Mouse (Mus musculus): Measurements from ENCODE around the gene Aox2. TPM values are rescaled to one million over a fixed set of nuclear protein-coding genes. Genes with fewer than 3 reads are reported as not detected.
A peak's percentile ranks its signal among the peaks of the same experiment; 100 is the strongest.
"Not testable (repeated sequence)": the region's sequence is repeated elsewhere in the genome, so short reads cannot be mapped to it uniquely, and the experiment has no call there.

The Aox2 gene
- polyA plus RNA-seq, 1 experiment from 2014 or later, result not detected

- H3K27ac ChIP-seq (ENCODE audit: low read depth, low read length), result no peak overlapping the region
- no peak for ATAC-seq (ENCODE audit: low FRiP score)
- no peaks in the 10 kb centered on the region for H3K27me3 ChIP-seq (ENCODE audit: control insufficient read depth, insufficient read depth, low read length)
- no peak overlapping the region for H3K4me2 ChIP-seq
- H3K9me3 ChIP-seq (ENCODE audit: control insufficient read depth, low read length), result no peaks in the 10 kb centered on the region
- DNase-seq (ENCODE audit: low spot score, missing footprints), result no peak
- no peaks in the 10 kb centered on the region for H3K4me1 ChIP-seq (ENCODE audit: control insufficient read depth, insufficient read depth, low read length)
- no peak overlapping the region for H3K4me3 ChIP-seq (ENCODE audit: low read depth, low read length)
- WGBS, result 82% methylated on average over 6 of the region's 6 CpGs
- H3K36me3 ChIP-seq (ENCODE audit: control insufficient read depth, insufficient read depth, low read length), result no peaks in the 10 kb centered on the region
- H3K9ac ChIP-seq (ENCODE audit: low read length), result no peak overlapping the region
Observed at GRCm38 (mm10) chr1:58348712-58349111, 70.6 kb downstream of the Aox2 start.

GRCm38 (mm10) chr1:58353238-58353893 lies 75.2 kb downstream of the Aox2 start:
- H3K4me1 ChIP-seq (ENCODE audit: control insufficient read depth, insufficient read depth, low read length), result no peaks in the 10 kb centered on the region
- no peaks in the 10 kb centered on the region for H3K36me3 ChIP-seq (ENCODE audit: control insufficient read depth, insufficient read depth, low read length)
- DNase-seq (ENCODE audit: low spot score, missing footprints) (peak; percentile 45), ATAC-seq (ENCODE audit: low FRiP score) (no peak)
- no peaks in the 10 kb centered on the region for H3K27me3 ChIP-seq (ENCODE audit: control insufficient read depth, insufficient read depth, low read length)
- H3K4me2 ChIP-seq, result no peak overlapping the region
- no peak overlapping the region for H3K9ac ChIP-seq (ENCODE audit: low read length)
- H3K4me3 ChIP-seq (ENCODE audit: low read depth, low read length), result no peak overlapping the region
- no peaks in the 10 kb centered on the region for H3K9me3 ChIP-seq (ENCODE audit: control insufficient read depth, low read length)
- 81% methylated on average over 4 of the region's 4 CpGs for WGBS
- H3K27ac ChIP-seq (ENCODE audit: low read depth, low read length), result no peak overlapping the region

- no peaks in the 10 kb centered on the region for H3K4me1 ChIP-seq (ENCODE audit: control insufficient read depth, insufficient read depth, low read length)
- ATAC-seq (ENCODE audit: low FRiP score), result no peak
- H3K27me3 ChIP-seq (ENCODE audit: control insufficient read depth, insufficient read depth, low read length), result no peaks in the 10 kb centered on the region
- H3K9ac ChIP-seq (ENCODE audit: low read length), result no peak overlapping the region
- WGBS, result 89% methylated on average over 19 of the region's 19 CpGs
- no peaks in the 10 kb centered on the region for H3K36me3 ChIP-seq (ENCODE audit: control insufficient read depth, insufficient read depth, low read length)
- H3K9me3 ChIP-seq (ENCODE audit: control insufficient read depth, low read length), result no peaks in the 10 kb centered on the region
- H3K27ac ChIP-seq (ENCODE audit: low read depth, low read length), result no peak overlapping the region
- DNase-seq (ENCODE audit: low spot score, missing footprints), result no peak
- H3K4me2 ChIP-seq, result no peak overlapping the region
- no peak overlapping the region for H3K4me3 ChIP-seq (ENCODE audit: low read depth, low read length)
Observed at GRCm38 (mm10) chr1:58358958-58359901, 81.1 kb downstream of the Aox2 start.

GRCm38 (mm10) chr1:58362296-58362695 lies 84.2 kb downstream of the Aox2 start:
- DNase-seq (ENCODE audit: low spot score, missing footprints) (no peak), ATAC-seq (ENCODE audit: low FRiP score) (no peak)
- 42% methylated on average over 4 of the region's 4 CpGs for WGBS

GRCm38 (mm10) chr1:58364551-58364950 lies 86.4 kb downstream of the Aox2 start:
- no peak overlapping the region for H3K4me3 ChIP-seq (ENCODE audit: low read depth, low read length)
- no peaks in the 10 kb centered on the region for H3K4me1 ChIP-seq (ENCODE audit: control insufficient read depth, insufficient read depth, low read length)
- 90% methylated on average over 12 of the region's 12 CpGs for WGBS
- no peaks in the 10 kb centered on the region for H3K9me3 ChIP-seq (ENCODE audit: control insufficient read depth, low read length)
- ATAC-seq (ENCODE audit: low FRiP score), result no peak
- no peak overlapping the region for H3K27ac ChIP-seq (ENCODE audit: low read depth, low read length)
- DNase-seq (ENCODE audit: low spot score, missing footprints), result no peak
- H3K4me2 ChIP-seq, result no peak overlapping the region
- H3K9ac ChIP-seq (ENCODE audit: low read length), result no peak overlapping the region
- no peaks in the 10 kb centered on the region for H3K36me3 ChIP-seq (ENCODE audit: control insufficient read depth, insufficient read depth, low read length)
- H3K27me3 ChIP-seq (ENCODE audit: control insufficient read depth, insufficient read depth, low read length), result no peaks in the 10 kb centered on the region

More at GRCm38 (mm10) chr1:58362296-58362695, 84.2 kb downstream of the Aox2 start:
- Histone ChIP-seq H3K4me3 (ENCODE audit: low read depth, low read length) (no peak overlapping the region), H3K27me3 (ENCODE audit: control insufficient read depth, insufficient read depth, low read length) (no peaks in the 10 kb centered on the region), H3K36me3 (ENCODE audit: control insufficient read depth, insufficient read depth, low read length) (no peaks in the 10 kb centered on the region), H3K9ac (ENCODE audit: low read length) (no peak overlapping the region), H3K4me1 (ENCODE audit: control insufficient read depth, insufficient read depth, low read length) (no peaks in the 10 kb centered on the region), H3K9me3 (ENCODE audit: control insufficient read depth, low read length) (no peaks in the 10 kb centered on the region), H3K4me2 (no peak overlapping the region), H3K27ac (ENCODE audit: low read depth, low read length) (no peak overlapping the region)

- no peaks in the 10 kb centered on the region for H3K9me3 ChIP-seq (ENCODE audit: control insufficient read depth, low read length)
- ATAC-seq (ENCODE audit: low FRiP score), result no peak
- H3K27me3 ChIP-seq (ENCODE audit: control insufficient read depth, insufficient read depth, low read length), result no peaks in the 10 kb centered on the region
- DNase-seq (ENCODE audit: low spot score, missing footprints), result no peak
- 93% methylated on average over 3 of the region's 3 CpGs for WGBS
- no peak overlapping the region for H3K4me2 ChIP-seq
- no peak overlapping the region for H3K4me3 ChIP-seq (ENCODE audit: low read depth, low read length)
- H3K36me3 ChIP-seq (ENCODE audit: control insufficient read depth, insufficient read depth, low read length), result no peaks in the 10 kb centered on the region
- no peak overlapping the region for H3K9ac ChIP-seq (ENCODE audit: low read length)
- no peak overlapping the region for H3K27ac ChIP-seq (ENCODE audit: low read depth, low read length)
- H3K4me1 ChIP-seq (ENCODE audit: control insufficient read depth, insufficient read depth, low read length), result no peaks in the 10 kb centered on the region
Observed at GRCm38 (mm10) chr1:58365829-58366228, 87.7 kb downstream of the Aox2 start.

- Histone ChIP-seq H3K9me3 (ENCODE audit: control insufficient read depth, low read length) (no peaks in the 10 kb centered on the region), H3K36me3 (ENCODE audit: control insufficient read depth, insufficient read depth, low read length) (no peaks in the 10 kb centered on the region), H3K27me3 (ENCODE audit: control insufficient read depth, insufficient read depth, low read length) (no peaks in the 10 kb centered on the region), H3K9ac (ENCODE audit: low read length) (no peak overlapping the region), H3K4me3 (ENCODE audit: low read depth, low read length) (no peak overlapping the region), H3K27ac (ENCODE audit: low read depth, low read length) (no peak overlapping the region), H3K4me1 (ENCODE audit: control insufficient read depth, insufficient read depth, low read length) (no peaks in the 10 kb centered on the region), H3K4me2 (no peak overlapping the region)
- DNase-seq (ENCODE audit: low spot score, missing footprints) (no peak), ATAC-seq (ENCODE audit: low FRiP score) (no peak)
- 88% methylated on average over 12 of the region's 12 CpGs for WGBS
Observed at GRCm38 (mm10) chr1:58366737-58367471, 88.8 kb downstream of the Aox2 start.

- Histone ChIP-seq H3K4me1 (ENCODE audit: control insufficient read depth, insufficient read depth, low read length) (no peaks in the 10 kb centered on the region), H3K27ac (ENCODE audit: low read depth, low read length) (no peak overlapping the region), H3K9me3 (ENCODE audit: control insufficient read depth, low read length) (no peaks in the 10 kb centered on the region), H3K4me3 (ENCODE audit: low read depth, low read length) (no peak overlapping the region), H3K36me3 (ENCODE audit: control insufficient read depth, insufficient read depth, low read length) (no peaks in the 10 kb centered on the region), H3K9ac (ENCODE audit: low read length) (no peak overlapping the region), H3K27me3 (ENCODE audit: control insufficient read depth, insufficient read depth, low read length) (no peaks in the 10 kb centered on the region), H3K4me2 (no peak overlapping the region)
- DNase-seq (ENCODE audit: low spot score, missing footprints), result no peak
- no peak for ATAC-seq (ENCODE audit: low FRiP score)
- WGBS, result 77% methylated on average over 2 of the region's 2 CpGs
Observed at GRCm38 (mm10) chr1:58369716-58370115, 91.6 kb downstream of the Aox2 start.

GRCm38 (mm10) chr1:58374266-58374665 lies 96.1 kb downstream of the Aox2 start:
- not testable (repeated sequence) for H3K9ac ChIP-seq (ENCODE audit: low read length); H3K4me1 ChIP-seq (ENCODE audit: control insufficient read depth, insufficient read depth, low read length); H3K4me2 ChIP-seq; DNase-seq (ENCODE audit: low spot score, missing footprints); ATAC-seq (ENCODE audit: low FRiP score); H3K36me3 ChIP-seq (ENCODE audit: control insufficient read depth, insufficient read depth, low read length); H3K9me3 ChIP-seq (ENCODE audit: control insufficient read depth, low read length); H3K4me3 ChIP-seq (ENCODE audit: low read depth, low read length); H3K27me3 ChIP-seq (ENCODE audit: control insufficient read depth, insufficient read depth, low read length); H3K27ac ChIP-seq (ENCODE audit: low read depth, low read length)
- 69% methylated on average over 2 of the region's 2 CpGs for WGBS
